Mouse (Mus musculus) activated CD4-positive, CD25-positive, alpha-beta regulatory T cell (primary cell): Measurements from ENCODE around the gene Slc4a3. TPM values are rescaled to one million over a fixed set of nuclear protein-coding genes. Genes with fewer than 3 reads are reported as not detected.

Source experiments
- polyA plus RNA-seq, 2 experiments: library from polyadenylated mRNA; unstranded; fragments of 100-300 nt; shearing (Covaris generic); gene quantifications; one replicate each; pipeline ENCODE4 v1.2.1; 2017

The Slc4a3 gene
- polyA plus RNA-seq = under 1 TPM in 1 of 2 experiments, not detected in 1; 0.05 TPM

DNA sequence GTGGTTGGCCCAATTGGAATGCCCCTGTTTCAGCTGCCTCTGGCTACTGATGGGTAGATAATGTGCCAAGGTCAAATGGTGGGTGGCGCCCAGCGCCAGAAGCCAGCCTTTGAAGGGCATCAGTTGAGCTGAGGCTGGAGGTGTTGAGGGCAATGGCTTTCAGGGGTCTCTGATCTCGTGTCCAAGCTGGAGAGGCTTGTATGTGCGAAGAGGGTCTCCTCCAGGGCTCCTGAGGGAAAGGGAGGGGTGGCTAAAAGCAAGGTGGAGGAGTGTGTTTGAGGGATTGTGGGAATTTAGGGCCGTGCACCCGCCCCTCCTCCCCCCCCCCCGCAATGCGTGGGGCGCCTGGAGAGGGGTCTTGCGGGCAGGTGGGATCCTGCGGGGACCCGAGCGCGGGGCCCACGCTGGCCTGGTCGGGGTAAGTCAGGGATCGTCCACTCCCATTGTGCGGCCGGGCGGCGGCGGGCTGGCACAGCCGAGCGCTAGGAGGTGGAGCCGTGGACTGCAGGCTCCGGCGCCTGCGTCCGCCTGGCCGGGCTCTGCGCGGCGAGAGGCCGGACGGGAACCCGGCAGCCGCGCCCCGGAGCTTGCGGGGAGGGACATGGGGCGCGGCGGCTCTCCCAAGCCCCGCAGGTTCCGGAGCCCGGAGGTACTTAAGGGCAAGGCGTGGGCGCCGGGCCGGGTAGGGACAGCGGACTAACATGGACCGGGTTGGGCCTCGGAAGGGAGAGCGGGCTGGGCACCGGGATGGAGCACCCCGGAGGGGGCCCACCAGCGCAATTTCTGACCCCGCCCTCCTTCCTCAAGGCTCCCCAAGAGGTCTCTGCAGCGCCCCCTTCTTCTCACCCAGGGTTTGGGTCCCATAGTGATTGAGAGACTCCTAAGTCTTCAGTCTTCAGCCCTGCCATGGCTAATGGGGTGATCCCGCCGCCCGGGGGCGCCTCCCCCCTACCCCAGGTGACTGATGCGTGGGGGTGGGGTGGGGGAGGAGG lies at the start of gene Slc4a3:
Slc4a3 (plus strand) TSS at position 302 of the 992 bp plus-strand sequence.

GRCm38 (mm10) chr1:75505956-75506831 lies 39.9 kb upstream of the Slc4a3 start, which contains the start of gene Obsl1:
Gene Obsl1, minus strand, starts transcription at chr1:75506452.

DNA sequence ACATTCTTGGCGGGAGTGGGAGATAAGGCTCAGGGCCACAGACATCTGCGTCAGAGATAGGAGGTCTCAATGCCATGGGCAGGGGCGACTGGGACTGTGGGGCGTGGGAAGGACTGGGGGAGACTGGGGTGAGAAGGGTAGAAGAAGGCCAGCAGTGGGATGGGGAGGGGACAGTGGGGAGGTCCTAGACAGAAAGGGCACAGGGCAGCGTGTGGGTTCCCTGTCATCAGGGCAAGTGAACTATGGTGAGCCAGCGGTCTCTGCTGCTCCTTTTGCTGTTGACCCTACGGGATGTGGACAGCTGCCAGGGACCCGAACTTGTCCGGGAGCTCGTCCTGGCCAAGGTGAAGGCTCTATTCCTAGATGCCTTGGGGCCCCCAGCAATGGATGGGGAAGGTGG lies 39.1 kb upstream of the Slc4a3 start, which contains the start of gene Inha:
Inha (plus strand) TSS at position 72 of the 400 bp plus-strand sequence.

GRCm38 (mm10) chr1:75521321-75522031 lies 24.6 kb upstream of the Slc4a3 start, which contains the start of gene Stk11ip:
Gene Stk11ip, plus strand, starts transcription at chr1:75521529.

Other genes starting within 250 kb of the Slc4a3 start
- 10 to 100 TPM; 71.2 TPM for gene Dnpep, start 228.3 kb upstream of the Slc4a3 start, polyA plus RNA-seq
- under 1 TPM in 1 of 2 experiments, not detected in 1; 0.16 TPM for gene Des, start 185.9 kb upstream of the Slc4a3 start, polyA plus RNA-seq
- under 1 TPM; 0.29 to 0.54 TPM for gene Speg, start 171.0 kb upstream of the Slc4a3 start, polyA plus RNA-seq
- gene Gmppa, start 110.3 kb upstream of the Slc4a3 start, polyA plus RNA-seq = 10 to 100 TPM; 68.6 to 74.4 TPM
- gene Asic4, start 95.8 kb upstream of the Slc4a3 start, polyA plus RNA-seq = under 1 TPM in 1 of 2 experiments, not detected in 1; 0.07 TPM
- gene Chpf, start 67.0 kb upstream of the Slc4a3 start, polyA plus RNA-seq = 10 to 100 TPM; 24.7 to 38.0 TPM
- 1 to 10 TPM in 1 of 2 experiments, under 1 TPM in 1; 0.98 to 2.0 TPM for gene Tmem198, start 66.7 kb upstream of the Slc4a3 start, polyA plus RNA-seq
- under 1 TPM in 1 of 2 experiments, not detected in 1; 0.10 TPM for gene Obsl1, start 39.8 kb upstream of the Slc4a3 start, polyA plus RNA-seq
- gene Inha, start 39.2 kb upstream of the Slc4a3 start, polyA plus RNA-seq = not detected
- gene Stk11ip, start 24.7 kb upstream of the Slc4a3 start, polyA plus RNA-seq = 10 to 100 TPM; 17.0 to 21.3 TPM